Mouse (Mus musculus) layer of hippocampus, postnatal 25 days (tissue): ENCODE measurements around the gene Ckmt1. TPM values are rescaled to one million over a fixed set of nuclear protein-coding genes. Genes with fewer than 3 reads are reported as not detected.
"Not testable (repeated sequence)": the region's sequence is repeated elsewhere in the genome, so short reads cannot be mapped to it uniquely, and the experiment has no call there.

Source experiments
- DNase-seq, 2 experiments: peaks; one replicate each; pipeline ENCODE4 v3.0.0; 2022; ENCODE audit warnings: mixed read lengths in 2 of 2, low spot score in 1 of 2; ENCODE audit errors: extremely low spot score in 1 of 2
- total RNA-seq, 2 experiments: library from RNA; stranded (reverse); gene quantifications; 2 replicates each; pipeline ENCODE4 v1.2.3; 2021

The Ckmt1 gene
- total RNA-seq: 100 to 1,000 TPM; 369 to 418 TPM

DNA sequence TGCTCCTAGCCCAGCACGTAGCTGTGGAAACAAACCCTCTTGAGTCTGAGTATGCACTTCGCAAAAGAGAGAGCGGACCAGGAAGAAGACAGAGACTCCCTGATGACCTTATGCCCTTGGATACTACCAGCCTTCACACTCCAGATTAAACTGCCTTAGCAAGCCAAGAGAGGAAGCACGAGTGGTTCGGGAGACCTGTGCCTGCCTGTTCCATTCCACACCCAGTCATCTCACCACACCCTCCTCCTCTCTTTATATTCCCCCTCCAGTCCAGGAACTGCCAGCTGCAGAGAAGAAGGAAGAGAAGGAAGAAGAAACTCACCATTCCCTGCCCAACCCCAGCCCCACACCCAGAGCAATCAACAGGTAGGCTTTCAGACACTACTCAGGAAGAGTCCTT is at the start of gene Ckmt1:
Gene Ckmt1, plus strand, starts transcription at position 221 of the 400 bp plus-strand sequence.
- DNase-seq: no peak

- DNase-seq: peak in 1 of 2 experiments; percentile 19
These were observed 48.5 kb upstream of the Ckmt1 start for GRCm38 (mm10) chr2:121308997-121309416.

DNA sequence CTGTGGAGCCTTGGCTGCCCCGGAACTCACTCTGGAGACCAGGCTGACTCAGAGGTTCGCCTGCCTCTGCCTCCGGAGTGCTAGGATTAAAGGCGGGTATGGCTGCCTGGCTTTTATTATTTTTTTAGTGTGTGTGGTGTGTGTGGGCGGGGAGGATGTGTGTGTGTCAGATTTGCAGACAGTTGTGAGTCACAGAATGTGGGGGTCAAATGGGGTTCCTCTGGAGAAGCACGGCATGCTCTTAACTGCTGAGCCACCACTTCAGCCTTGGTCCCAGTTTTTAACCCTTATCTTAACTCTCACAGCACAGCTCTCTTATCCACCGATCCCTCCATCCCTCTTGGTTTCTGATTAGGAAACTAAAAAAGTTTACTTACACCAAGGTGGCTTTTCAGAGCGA is 41.2 kb upstream of the Ckmt1 start:
- no peak for DNase-seq

GRCm38 (mm10) chr2:121323041-121323440 is 34.5 kb upstream of the Ckmt1 start:
- DNase-seq: no peak

GRCm38 (mm10) chr2:121323693-121324470 is 33.6 kb upstream of the Ckmt1 start:
- no peak for DNase-seq

- no peak for DNase-seq
These were observed 28.0 kb upstream of the Ckmt1 start for GRCm38 (mm10) chr2:121329492-121329891.

GRCm38 (mm10) chr2:121339057-121339456 is 18.5 kb upstream of the Ckmt1 start:
- no peak for DNase-seq

DNA sequence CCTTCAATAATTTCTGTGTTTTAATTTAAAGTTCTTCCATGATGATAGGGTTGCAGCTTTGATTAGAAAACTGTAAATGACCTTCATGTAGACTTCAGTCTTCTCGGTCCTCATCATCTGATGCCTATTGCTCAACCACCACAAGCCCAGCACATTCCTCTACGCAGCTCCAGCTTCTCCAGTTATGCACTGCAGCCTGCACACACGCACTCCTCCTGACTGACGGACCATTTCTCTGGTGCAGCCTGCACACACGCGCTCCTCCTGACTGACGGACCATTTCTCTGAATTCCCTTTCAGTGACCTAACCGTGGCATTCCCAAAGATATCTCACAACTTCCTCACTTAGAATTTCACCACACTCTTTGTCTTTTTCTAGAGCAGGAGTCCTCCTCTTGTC is 4.4 kb upstream of the Ckmt1 start:
- DNase-seq: no peak

DNA sequence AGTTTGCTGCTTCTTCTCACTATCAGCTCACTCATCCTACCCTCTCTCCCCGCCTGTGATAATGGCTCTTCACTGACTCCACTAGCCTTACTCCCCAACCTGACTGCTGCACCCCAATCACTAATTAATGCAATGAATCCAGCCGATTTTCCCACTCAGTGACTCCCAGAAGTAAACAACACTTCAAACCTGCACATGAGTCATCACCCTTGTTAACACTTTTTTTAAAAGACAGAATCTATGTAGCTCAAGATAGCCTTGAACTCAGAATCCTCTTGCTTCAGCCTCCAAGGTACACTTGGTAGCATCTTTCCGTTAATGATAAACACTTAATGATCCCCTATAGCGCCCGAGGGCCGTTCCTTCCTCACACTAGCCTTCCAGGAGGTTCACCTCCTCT is 3.1 kb upstream of the Ckmt1 start:
- peak in 1 of 2 experiments; percentile 13 for DNase-seq

DNA sequence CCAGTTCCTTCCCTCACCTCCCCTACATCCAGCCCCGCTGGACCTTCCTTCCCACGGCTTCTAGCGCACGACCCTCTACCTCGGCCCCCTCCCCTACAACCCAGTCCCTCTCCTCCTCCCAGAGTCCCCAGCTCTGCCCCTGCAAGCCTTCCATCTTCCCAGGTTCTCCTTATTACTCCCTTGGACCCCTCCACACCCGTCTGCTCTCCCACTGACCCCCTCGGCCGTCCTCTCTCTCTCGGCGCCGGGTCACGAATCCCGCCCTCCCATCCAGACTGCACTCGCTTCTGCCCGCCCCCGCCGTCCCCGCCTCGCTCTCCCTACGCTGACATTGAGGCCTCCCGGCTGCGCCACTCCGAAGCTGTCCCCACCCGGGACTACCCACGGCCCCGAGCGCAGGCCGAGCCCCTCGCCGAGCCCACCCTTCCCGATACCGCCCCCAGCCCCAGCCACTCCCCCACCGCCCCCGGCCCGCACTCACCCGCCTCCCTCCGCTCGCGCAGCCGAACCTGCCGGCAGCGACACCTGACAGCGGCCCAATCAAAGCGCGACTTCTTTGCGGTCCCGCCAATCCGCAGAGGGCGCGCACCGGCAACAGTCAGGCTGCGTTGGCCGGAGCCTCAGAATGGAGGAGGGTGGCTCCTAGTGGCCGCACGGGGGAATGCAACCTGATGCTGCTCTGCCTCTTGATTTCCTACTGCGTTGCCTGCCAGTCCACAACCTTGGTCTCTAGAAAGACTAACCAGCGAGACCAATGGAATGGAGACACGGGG is 2.5 kb upstream of the Ckmt1 start, which contains the start of gene Ppip5k1:
Gene Ppip5k1, minus strand, starts transcription at position 577 of the 773 bp plus-strand sequence.
- peak; percentile 94 to 97 for DNase-seq

DNA sequence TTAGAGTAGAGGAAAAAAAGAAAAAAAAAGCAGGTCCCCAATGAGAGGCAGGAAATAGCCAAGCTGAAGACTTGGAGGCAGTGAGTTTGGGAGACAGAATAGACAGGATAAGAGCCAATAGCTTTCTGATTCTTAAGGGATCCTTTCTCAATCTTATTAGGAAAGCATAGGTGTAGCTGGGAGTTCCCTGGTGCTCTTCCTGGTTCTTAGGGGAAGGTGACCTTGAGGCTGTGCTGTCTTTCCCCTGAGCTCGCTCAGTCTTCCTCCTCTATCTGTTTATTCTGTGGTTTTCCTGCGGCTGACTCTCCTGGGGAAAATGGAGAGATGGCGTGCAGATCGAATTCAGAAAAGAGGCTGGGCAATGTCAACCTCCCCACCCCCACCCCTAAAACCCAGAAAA is 447 bp downstream of the Ckmt1 start:
- DNase-seq: no peak

DNA sequence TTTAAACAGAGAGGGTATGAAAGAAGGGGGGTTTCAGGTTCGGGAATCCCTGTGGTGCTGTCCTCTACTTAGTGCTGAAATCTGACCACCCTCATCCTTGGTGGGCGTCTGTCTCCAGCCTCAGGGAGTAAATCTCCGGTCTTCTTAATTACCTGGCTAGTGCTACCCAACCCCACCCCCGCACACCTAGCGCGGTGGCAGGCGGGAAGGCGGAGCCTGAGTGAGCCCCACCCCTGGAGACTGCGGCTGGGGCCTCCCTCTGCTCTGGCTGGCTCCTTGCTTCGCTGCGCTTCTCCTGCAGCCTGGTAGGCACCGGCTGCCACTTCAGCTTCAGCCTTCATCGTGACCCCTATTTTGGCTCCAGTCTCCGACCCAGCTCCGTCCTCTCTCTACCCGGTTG is 867 bp downstream of the Ckmt1 start:
- peak; percentile 74 to 78 for DNase-seq

GRCm38 (mm10) chr2:121359461-121359860 is 1.9 kb downstream of the Ckmt1 start:
- no peak for DNase-seq

DNA sequence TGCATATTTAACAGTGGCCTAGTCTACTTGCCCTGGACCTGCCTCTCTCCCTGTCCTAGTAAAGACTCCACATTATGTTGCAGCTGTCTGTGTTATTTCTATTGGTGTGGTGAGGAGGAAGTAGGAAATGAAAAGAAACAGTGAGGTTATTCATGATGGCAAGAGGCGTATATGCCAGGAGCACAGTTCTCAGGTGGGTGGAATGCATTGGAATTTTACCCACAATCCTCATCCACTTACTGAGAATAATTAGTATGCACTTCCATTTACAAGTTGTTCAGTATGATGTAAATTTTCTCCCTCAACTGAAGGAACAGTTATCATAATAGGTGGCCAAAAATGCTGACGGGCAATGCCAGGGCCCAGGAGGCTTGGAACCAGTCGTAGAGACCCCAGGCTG is 6.1 kb downstream of the Ckmt1 start:
- no peak for DNase-seq

DNA sequence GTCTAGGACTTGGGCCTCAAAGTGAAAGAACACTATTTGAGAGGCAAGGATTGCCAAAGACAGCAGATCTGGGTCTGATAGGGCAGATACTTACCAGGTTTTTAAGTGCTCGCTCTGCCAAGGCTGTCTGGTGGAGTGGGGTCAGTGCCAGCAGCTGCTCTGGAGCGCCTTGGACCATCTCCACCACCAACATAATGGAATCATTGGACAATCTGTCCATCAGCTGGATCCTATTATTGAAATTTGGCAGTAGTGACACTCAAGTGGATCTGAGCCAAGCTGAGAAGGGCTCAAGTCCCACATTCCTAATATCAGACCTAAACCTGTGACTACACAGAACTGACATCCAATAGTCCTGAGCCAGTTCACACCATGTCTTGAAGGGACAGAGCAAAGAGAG is 11.3 kb downstream of the Ckmt1 start:
- no peak for DNase-seq

- no peak for DNase-seq
These were observed 13.4 kb downstream of the Ckmt1 start for GRCm38 (mm10) chr2:121370921-121371320.

DNA sequence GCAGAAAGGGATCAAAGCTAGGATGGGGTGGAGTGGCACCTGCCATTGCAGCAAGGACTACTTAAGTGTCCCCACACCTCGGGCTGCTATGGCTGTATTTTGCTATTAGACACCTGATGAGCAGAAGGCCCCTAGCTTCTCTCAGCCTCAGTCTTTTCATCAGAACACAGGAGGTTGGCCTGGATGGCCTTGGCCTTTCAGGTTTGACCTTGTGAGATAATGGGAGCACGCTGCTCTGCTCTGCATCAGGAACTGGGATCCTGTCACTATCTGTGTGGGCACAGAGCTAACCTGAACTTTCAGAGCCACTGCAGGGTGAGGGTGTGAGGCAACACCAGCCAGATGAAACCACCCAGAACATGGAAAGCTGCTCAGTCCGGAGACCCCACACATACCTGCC is 14.8 kb downstream of the Ckmt1 start:
- no peak for DNase-seq

DNA sequence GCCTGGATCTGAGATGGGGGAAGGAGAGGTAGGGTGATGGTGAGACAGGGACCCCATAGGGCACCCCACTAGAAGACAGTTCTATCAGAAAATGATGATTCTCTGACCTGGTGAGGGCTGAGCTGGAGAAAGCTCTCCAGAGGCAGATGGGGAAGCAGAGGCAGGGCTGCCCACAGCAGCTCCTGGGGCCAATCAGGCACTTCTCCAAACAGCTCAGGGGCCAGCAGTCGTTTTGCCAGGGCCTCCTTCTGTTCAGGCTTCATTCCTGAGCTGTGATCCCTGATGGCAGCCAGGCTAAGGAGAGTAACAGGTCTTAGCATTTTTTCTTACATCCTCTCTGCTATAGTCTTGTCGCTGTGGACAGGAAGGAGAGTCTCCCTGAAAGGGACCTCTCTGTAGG is 17.3 kb downstream of the Ckmt1 start:
- no peak for DNase-seq

- DNase-seq: not testable (repeated sequence)
These were observed 29.6 kb downstream of the Ckmt1 start, which contains the start of gene Strc for GRCm38 (mm10) chr2:121386961-121387575. Strc (minus strand) TSS chr2:121387168.

DNA sequence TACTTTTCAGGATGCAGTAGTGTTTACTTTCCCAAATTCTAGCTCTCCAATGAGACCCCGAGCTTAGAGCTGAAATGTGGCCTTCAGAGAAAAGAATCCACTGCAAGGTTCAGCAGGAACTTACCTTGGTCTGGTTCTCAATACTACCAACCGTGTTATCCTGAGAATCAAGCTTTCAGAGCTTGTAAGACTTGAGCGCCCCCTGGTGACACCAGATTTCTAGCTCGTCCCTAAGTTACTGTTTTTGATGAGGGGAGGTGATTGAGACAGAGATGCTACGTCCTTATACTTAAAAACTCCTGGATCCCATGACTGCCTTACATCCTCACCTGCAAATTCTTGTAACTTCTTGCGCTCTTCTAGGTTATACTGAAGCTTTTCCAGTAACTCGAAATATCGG is 39.1 kb downstream of the Ckmt1 start:
- peak; percentile 65 to 99 for DNase-seq

DNA sequence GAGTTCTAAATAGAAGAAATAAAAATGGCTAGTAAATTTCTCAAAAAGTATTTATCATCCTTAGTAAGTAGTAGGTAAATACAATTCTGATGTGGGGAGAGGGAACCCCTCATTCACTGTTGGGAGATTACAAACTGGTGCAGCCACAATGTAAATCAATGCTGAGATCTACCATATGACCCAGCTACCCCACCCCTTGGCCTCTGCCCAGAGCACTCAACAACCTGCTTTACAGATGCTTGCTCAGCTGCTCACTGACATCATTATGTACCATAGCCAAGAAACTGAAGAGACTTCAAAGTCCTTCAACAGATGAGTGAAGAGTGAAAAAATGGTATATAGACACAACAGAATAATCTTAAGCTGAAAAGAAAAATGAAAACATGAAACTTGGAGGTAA is 45.8 kb downstream of the Ckmt1 start:
- DNase-seq: no peak
